Mouse (Mus musculus): ENCODE measurements around the gene Tasp1. TPM values are rescaled to one million over a fixed set of nuclear protein-coding genes. Genes with fewer than 3 reads are reported as not detected.
"Not testable (repeated sequence)": the region's sequence is repeated elsewhere in the genome, so short reads cannot be mapped to it uniquely, and the experiment has no call there.

The Tasp1 gene
- polyA plus RNA-seq, 1 experiment = 20.9 TPM

DNA sequence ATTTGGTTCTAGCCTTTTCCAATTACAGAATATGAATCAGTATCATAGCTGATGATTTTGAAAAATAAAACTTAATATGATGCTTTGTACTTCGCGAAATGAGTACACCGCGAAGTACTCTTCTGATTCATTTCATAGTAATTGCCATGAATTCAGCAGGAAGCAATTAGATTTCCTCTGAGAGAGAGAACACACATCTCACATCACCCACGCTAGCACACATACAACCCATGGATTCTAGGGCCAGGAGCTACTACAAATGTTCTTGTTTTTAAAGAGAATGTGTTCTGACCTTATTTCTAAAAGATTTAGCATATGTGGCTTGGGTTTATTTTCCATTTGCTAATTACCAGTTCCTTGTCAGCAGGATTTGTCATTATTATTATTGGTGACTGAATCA, 26.8 kb upstream of the Tasp1 start:
- H3K4me3 ChIP-seq (ENCODE audit: insufficient read depth, low read length) = no peak overlapping the region
- no peak for TF ChIP-seq POLR2A (IDR thresholded peaks at IDR 0.05; ENCODE audit: extremely low read depth, insufficient read depth, low read length)
- no peak for TF ChIP-seq CTCF (IDR thresholded peaks at IDR 0.05; ENCODE audit: extremely low read depth, insufficient read depth, low read length)
- no peaks in the 10 kb centered on the region for H3K4me1 ChIP-seq (ENCODE audit: control insufficient read depth, insufficient read depth, low read length)
- no peak overlapping the region for H3K27ac ChIP-seq (ENCODE audit: insufficient read depth, low read length)

DNA sequence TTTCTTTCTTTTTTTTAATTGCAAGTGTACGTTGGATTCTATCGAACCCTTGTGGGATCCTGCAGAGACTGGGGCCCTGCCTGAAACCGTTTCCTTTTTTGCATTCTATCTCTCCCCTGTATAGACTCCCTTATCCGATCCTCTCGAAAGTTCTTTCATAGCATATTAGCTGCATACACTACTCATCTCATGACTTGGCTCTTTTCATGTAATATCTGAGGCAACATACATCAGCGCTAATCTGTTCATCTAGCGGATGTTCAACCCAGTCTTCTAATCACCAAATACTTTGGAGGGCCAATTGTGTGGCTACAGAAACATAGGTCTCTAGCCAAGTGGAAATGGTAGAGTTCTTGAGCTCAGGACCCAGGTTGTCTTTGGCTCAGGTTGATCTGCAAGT, 17.6 kb upstream of the Tasp1 start:
- H3K27ac ChIP-seq (ENCODE audit: insufficient read depth, low read length) = no peak overlapping the region
- TF ChIP-seq POLR2A (IDR thresholded peaks at IDR 0.05; ENCODE audit: extremely low read depth, insufficient read depth, low read length) (no peak), CTCF (IDR thresholded peaks at IDR 0.05; ENCODE audit: extremely low read depth, insufficient read depth, low read length) (no peak)
- H3K4me3 ChIP-seq (ENCODE audit: insufficient read depth, low read length) = no peak overlapping the region
- H3K4me1 ChIP-seq (ENCODE audit: control insufficient read depth, insufficient read depth, low read length) = no peaks in the 10 kb centered on the region

DNA sequence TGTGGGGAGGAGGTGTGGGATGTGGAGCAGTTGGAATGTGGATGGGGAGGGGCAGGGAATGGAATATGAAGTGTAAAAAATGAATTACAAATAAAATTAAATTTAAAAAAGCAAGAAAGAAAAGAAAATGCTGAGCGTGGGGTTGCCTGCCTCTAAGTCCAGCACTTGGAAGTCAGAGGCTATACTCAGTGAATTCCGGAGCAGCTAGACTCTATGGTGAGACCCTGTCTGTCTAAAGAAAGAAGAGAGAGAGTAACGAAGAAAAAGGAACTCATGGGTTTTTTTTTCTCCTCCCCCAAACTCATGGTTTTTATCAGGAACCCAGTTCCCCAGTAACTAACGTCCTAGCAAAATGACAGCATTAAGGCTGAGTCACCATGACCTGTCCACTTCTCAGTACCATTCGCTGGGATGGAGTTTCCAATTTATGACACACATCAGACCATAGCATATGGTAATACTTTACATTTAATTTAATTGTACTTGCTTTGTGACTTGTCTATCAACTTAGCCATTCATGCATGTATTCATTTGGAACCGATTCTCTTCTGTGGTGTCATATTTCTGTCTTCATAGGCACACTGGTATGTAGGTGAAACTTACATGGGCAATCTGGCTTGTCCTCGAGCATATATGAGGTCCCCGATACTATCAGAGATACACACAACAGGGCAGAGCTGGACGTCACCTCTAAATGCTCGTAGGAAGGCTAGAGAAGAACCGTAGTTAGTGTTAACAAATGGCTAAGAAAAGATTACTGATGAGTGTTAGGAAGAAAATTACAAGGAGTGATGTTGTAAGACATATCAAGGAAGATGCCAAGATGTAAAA, 14.4 kb upstream of the Tasp1 start:
- TF ChIP-seq POLR2A (IDR thresholded peaks at IDR 0.05; ENCODE audit: extremely low read depth, insufficient read depth, low read length) (no peak), CTCF (IDR thresholded peaks at IDR 0.05; ENCODE audit: extremely low read depth, insufficient read depth, low read length) (no peak)
- H3K27ac ChIP-seq (ENCODE audit: insufficient read depth, low read length) = no peak overlapping the region
- H3K4me3 ChIP-seq (ENCODE audit: insufficient read depth, low read length) = no peak overlapping the region
- H3K4me1 ChIP-seq (ENCODE audit: control insufficient read depth, insufficient read depth, low read length) = no peaks in the 10 kb centered on the region

DNA sequence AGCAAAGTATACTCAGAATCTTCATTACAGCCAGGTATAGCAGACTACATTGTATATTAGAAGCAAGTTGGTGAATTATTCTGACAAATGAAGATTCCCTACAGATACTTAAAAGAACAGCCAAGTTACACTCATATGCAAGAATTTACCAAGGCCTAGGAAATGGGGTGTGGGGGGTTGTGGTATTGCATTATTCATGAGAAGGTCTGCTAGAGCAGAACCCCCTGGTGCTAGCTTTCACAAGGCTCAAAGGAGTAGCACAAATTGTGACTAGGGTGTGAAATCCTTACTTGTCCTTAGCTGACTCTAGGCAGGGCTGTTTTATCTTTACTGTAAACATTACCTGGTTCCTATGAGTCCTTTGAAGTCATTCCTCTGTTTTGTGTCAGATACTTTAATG, 12.7 kb upstream of the Tasp1 start:
- H3K4me1 ChIP-seq (ENCODE audit: control insufficient read depth, insufficient read depth, low read length); H3K27ac ChIP-seq (ENCODE audit: insufficient read depth, low read length): not testable (repeated sequence)

DNA sequence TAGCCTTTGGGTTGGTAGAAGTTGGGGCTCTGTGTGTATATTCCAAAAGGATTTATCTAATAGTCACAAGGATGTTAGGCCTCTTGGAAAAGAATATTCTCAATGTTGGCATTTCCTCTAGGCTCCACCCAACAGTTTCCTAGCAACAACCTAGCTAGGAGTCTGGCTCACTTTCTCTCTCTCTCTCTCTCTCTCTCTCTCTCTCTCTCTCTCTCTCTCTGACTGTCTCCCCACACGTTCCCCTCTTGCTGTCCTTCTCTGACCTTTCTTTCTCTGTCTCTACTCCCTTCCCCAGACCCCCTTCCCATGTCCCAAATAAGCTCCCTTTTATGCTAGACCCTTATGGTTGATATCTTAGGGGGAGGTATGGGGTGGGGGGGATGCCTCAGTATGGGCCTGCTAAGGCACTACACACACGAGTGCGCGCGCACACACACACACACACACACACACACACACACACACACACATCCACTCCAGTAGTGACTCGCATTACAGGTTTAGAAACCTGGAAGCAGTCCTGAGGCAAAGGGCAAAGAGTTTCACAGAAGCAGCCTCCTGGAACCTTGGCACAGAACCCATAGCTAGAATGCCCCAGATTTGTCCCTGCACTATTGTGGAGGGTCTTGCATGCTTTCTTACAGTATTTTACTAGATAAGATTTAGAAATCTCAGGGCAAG, 12.1 kb upstream of the Tasp1 start:
- Histone ChIP-seq H3K27ac (ENCODE audit: insufficient read depth, low read length) (no peak overlapping the region), H3K4me3 (ENCODE audit: insufficient read depth, low read length) (no peak overlapping the region), H3K4me1 (ENCODE audit: control insufficient read depth, insufficient read depth, low read length) (no peaks in the 10 kb centered on the region)
- TF ChIP-seq POLR2A (IDR thresholded peaks at IDR 0.05; ENCODE audit: extremely low read depth, insufficient read depth, low read length) (no peak), CTCF (IDR thresholded peaks at IDR 0.05; ENCODE audit: extremely low read depth, insufficient read depth, low read length) (no peak)

More for the DNA sequence above, 12.7 kb upstream of the Tasp1 start:
- H3K4me3 ChIP-seq (ENCODE audit: insufficient read depth, low read length) = not testable (repeated sequence)

DNA sequence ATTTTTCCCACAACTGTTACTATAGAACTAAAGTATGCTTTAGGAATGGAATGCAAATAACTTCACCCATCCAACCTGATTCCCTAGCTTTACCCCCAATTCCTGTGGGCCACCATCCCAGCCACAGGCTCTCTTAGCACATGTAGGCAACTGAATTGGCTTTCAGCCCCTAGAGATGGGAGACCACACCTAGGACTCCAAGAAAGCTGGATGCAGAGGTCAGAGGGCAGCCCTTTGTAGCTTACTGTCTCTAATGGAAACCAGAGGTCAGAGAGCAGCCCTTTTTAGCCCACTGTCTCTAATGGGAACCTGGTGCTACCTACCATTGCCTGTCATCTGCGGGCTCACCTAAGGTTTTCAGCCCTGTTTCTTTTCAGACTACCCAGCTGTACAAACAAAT, 10.9 kb upstream of the Tasp1 start:
- no peak overlapping the region for H3K4me3 ChIP-seq (ENCODE audit: insufficient read depth, low read length)
- no peaks in the 10 kb centered on the region for H3K4me1 ChIP-seq (ENCODE audit: control insufficient read depth, insufficient read depth, low read length)
- TF ChIP-seq CTCF (IDR thresholded peaks at IDR 0.05; ENCODE audit: extremely low read depth, insufficient read depth, low read length) = no peak
- no peak for TF ChIP-seq POLR2A (IDR thresholded peaks at IDR 0.05; ENCODE audit: extremely low read depth, insufficient read depth, low read length)
- H3K27ac ChIP-seq (ENCODE audit: insufficient read depth, low read length) = no peak overlapping the region

DNA sequence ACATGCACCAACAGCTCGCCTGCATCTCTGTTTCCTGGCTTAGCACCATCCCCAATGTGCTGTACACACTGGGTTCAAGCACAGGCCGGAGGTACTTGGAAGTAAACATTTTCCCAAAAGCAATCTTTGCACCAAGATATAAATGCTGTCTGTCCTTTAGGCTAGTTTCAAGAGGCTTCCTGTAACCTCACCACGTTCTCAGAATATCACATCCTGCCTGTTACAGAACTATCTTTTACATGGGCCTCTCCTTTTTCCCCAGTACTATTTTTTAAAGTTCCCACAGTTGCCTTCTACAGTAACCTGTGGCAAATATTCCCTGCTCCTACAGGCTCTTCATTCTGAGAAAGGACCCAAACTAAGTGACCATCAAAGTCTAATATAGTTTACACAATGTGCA, 8.5 kb upstream of the Tasp1 start:
- Histone ChIP-seq H3K27ac (ENCODE audit: insufficient read depth, low read length) (no peak overlapping the region), H3K4me3 (ENCODE audit: insufficient read depth, low read length) (no peak overlapping the region), H3K4me1 (ENCODE audit: control insufficient read depth, insufficient read depth, low read length) (no peaks in the 10 kb centered on the region)
- TF ChIP-seq POLR2A (IDR thresholded peaks at IDR 0.05; ENCODE audit: extremely low read depth, insufficient read depth, low read length) = no peak
- TF ChIP-seq CTCF (IDR thresholded peaks at IDR 0.05; ENCODE audit: extremely low read depth, insufficient read depth, low read length) = no peak

DNA sequence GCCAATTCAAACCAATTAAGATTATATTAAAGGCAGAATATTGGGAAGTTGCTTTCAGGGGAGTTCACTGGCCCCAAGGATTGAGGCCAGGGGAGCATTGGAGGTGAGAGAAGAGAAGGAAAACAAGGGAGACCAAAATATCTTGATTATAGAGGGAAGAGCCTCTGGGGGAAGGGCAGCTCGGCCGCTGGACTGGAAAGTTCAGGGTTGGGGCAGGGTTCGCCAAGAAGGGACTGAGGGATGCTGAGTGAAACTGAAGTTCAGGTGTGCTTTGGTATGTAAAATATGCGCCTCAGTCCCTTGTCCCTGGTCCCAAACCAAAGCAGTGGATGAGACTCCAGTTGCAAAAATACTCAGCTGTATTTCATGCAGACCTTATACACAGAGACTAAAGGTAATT, 911 bp upstream of the Tasp1 start:
- TF ChIP-seq CTCF (IDR thresholded peaks at IDR 0.05; ENCODE audit: extremely low read depth, insufficient read depth, low read length) = no peak
- TF ChIP-seq POLR2A (IDR thresholded peaks at IDR 0.05; ENCODE audit: extremely low read depth, insufficient read depth, low read length) = no peak
- Histone ChIP-seq H3K27ac (ENCODE audit: insufficient read depth, low read length) (no peak overlapping the region), H3K4me1 (ENCODE audit: control insufficient read depth, insufficient read depth, low read length) (no peaks in the 10 kb centered on the region), H3K4me3 (ENCODE audit: insufficient read depth, low read length) (no peak overlapping the region; the same call in 1 of the 2 replicates)

DNA sequence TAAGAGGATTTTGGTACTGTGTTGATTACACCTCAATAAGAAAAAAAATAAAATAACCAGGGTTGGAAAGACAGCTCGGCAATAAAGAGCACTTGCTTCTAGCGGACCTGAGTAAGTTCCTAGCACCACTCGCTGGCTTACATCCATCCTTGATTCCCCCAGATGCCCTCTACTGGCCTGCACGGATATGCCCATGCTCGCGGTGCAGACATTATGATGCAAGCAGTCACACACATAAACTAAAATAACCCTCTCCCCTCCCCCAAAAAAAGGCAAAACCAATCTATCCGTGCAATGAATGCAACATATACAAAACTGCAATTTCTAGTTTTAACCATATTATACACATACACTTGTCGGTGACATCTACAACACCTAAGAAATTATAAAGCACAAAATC, 929 bp downstream of the Tasp1 start:
- H3K4me3 ChIP-seq (ENCODE audit: insufficient read depth, low read length) = peak overlapping the region; percentile 72; the same call in 1 of the 2 replicates
- H3K4me1 ChIP-seq (ENCODE audit: control insufficient read depth, insufficient read depth, low read length) = no peaks in the 10 kb centered on the region
- no peak overlapping the region for H3K27ac ChIP-seq (ENCODE audit: insufficient read depth, low read length)
- TF ChIP-seq CTCF (IDR thresholded peaks at IDR 0.05; ENCODE audit: extremely low read depth, insufficient read depth, low read length) (no peak), POLR2A (IDR thresholded peaks at IDR 0.05; ENCODE audit: extremely low read depth, insufficient read depth, low read length) (no peak)

DNA sequence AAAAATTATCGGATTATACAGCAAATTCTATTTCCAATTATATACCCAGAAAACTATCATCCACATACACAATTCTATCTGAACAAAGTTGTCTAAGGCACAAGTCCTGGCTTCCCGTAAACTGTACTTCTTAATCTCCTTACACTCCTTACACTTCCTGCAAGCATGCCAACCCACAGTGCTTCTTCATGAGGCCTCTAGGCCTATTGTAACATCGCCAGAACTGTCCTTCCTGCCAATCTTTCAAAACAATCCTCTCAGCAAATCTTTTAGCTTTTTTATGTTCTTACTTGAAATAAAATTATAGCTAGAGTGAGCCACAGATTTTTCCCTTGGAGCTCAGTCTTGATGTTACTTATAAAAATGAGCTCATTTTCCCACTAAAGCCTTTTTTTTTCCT, 5.1 kb downstream of the Tasp1 start:
- no peak for TF ChIP-seq CTCF (IDR thresholded peaks at IDR 0.05; ENCODE audit: extremely low read depth, insufficient read depth, low read length)
- TF ChIP-seq POLR2A (IDR thresholded peaks at IDR 0.05; ENCODE audit: extremely low read depth, insufficient read depth, low read length) = no peak
- Histone ChIP-seq H3K4me3 (ENCODE audit: insufficient read depth, low read length) (no peak overlapping the region), H3K27ac (ENCODE audit: insufficient read depth, low read length) (no peak overlapping the region), H3K4me1 (ENCODE audit: control insufficient read depth, insufficient read depth, low read length) (no peaks in the 10 kb centered on the region)
